Mouse (Mus musculus) testis, postnatal 10 days (tissue): Measurements from ENCODE around the gene Tssk3.
"Not testable (repeated sequence)": the region's sequence is repeated elsewhere in the genome, so short reads cannot be mapped to it uniquely, and the experiment has no call there.

Experiments used
- DNase-seq: peaks from one replicate; pipeline ENCODE4 v3.0.0; 2021; ENCODE audit warnings: low spot score

Tssk3 gene

GRCm38 (mm10) chr4:129500607-129501566 is 10.1 kb upstream of the Tssk3 start:
- DNase-seq = peak; percentile 94

DNA sequence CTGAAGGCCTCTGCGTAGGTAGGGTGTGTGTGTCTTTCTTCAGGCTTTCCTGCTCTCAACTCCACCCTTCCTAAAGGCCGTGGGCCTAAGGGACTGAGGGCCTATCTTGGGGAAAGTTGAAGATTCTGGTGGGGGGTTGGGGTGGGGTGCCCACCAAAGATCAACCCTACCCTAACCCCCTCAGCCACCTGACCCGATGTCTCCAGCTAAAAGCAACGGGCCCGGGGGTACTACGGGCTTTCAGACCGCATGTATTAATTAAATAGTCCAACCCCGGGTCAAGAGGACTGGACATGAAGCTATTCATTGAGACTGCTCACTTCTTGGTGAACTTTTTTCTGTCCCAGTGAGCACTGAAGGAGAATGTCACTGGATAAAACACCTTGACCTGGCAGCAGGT is 9.2 kb upstream of the Tssk3 start:
- DNase-seq = no peak

DNA sequence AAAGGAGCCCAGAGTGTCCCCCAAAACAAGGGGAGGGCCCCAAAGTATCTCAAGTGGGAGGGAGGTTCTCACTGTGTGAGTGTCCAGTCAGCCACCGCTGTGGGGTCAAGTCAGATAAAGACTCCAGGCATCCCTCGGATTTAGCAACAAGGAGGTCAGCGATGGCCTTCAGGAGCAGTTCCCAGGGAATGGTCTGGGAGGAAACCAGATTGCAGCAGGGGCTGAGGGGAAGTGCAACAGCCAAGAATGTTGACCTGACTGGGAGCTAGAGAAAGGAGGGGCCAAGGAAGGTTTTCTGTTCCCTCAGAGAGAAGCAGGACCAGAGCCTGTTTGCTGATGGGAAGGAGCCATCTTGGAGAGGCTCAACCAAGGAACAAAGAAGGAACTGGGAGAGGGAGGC is 8.1 kb upstream of the Tssk3 start:
- peak; percentile 55 for DNase-seq

DNA sequence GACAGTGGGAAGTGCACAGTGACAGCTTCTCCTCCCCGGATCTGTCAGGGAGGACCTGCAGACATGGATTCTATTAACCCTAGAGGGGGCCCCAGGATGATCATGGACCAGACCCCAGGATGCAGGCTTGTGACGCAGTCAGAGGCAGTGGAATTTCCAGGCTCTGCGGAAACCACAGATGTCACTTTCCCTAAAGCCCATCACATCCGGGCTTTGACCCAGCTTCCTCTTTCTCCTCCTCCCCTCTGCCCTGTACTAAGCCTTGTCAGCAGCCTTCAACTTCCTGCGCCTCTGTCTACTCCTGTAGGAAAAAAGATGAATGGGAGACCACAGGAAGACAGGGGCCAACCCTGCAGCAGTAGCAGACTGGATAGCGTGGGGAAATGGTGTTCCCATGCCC is 5.8 kb upstream of the Tssk3 start:
- DNase-seq = no peak

DNA sequence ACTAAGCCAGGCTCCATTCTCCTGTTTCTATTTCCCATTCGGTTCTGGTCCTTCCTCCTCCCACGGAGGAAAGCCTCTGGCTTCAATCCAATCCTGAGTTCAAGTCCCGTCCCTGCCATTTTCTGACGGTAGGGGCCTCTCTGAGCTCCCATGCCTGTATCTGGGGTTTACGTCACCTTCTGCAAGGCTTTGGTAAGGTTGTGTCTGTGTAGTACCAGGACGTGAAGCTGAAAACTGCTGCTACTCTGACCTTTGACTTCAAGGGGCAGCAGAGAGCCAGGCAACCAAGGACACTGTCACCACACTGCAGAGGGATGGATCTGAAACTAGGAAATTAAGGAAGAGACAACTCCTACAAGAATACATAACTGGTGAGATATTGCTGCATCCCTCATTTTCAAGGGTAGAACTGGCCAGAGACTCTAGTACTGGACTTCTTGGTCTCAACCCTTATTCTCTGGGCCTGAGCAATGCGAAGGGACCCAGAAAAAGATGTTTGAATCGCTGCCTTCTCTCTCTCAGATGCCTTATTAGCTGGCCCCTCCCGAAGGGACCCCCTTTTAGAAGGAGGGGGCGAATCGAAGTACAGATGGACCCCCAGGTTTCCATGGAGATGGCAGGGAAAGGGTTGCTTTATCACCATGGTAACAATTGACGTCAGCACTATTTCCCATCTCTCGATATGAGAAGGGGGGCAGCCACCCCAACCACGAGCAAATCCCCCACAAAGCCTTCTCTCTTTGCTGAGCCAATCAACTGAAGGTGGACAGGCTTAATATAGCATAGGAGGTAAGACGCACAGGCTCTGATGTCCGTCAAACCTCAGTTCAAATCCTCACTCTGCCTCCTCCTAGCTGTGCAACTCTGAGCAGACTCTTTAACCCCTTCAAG is 5.1 kb upstream of the Tssk3 start:
- no peak for DNase-seq

DNA sequence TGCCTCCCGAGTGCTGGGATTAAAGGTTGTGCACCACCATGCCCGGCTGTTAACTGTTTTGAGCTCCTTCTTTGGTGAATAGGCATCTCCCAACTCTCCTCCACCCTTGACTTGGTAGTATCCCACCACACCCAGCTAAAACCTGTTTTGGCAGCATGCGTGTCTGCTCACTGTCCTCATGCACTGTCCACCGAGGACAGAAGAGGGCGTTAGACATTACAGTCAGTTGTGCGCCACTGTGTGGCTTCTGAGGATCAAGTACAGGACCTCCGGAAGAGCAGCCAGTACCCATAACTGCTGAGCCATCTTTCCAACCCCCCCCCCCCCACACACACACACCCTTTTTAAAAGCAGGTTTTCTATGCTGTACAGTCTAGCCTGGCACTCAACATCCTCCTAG is 3.9 kb upstream of the Tssk3 start:
- DNase-seq = no peak

DNA sequence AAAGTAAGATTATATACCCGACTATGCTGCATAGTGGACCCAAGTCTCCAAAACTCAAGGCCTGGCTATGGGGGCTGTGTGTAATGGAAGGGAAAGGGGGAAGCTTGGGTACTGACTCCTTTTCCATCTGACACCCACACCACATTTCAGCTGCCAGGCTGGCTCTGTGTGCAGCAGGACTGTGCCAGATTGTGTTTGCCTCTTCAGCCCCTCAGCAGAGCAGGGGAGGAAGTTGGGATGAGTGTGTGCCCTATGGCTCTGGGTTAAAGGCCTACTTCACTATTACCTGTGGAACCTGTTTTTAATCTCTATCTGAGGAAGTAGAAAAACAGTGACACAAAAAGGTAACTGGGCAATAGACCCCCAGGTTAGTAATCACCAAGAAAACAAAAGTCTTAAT is 9.7 kb downstream of the Tssk3 start:
- DNase-seq = no peak

- no peak for DNase-seq
These were observed 11.0 kb downstream of the Tssk3 start for GRCm38 (mm10) chr4:129479863-129480262.

DNA sequence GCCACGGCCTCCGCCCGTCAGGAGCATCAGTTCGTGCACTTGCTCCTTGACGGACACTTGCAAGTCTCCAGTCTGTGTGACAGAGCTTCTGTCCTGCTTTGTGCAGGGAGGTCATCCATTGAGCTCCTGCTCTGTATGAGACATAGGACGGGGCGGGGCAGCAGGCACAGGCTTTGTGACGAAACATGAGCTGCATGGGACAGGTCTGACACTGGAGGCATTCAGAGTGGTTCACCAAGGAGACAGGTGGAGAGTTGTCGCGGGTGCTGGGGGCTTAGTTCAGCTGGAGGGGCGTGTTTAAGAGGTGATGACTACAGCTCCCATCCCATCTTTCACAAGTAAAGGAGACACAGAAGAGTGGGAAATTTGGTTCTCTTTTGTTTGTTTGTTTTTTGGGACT is 14.8 kb downstream of the Tssk3 start:
- no peak for DNase-seq

DNA sequence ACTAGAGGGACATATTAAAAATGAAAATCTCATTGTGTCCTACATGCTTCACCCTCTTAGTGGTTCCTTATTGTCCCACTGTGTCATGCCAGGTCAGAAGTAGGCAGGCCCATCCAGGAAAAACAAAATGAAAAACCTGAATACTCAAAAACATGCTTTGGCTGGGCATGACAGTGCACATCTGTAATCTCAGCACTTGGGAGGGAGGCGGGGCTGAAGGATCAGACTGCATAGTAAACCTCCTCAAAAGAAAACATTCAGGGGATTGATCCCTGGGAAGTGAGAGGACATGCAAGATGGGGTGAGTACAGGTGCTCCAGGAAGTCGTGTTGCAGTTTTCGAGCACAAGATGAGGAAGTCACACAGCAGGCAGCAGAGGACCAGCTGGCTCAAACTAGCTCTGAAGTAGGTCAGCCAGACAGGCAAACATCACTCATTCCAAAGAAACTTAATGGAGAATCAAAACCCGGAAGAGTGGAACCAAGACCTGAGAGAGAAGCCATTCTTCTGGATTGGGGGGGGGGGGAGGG is 26.5 kb downstream of the Tssk3 start:
- DNase-seq = no peak

- DNase-seq = no peak
These were observed 27.4 kb downstream of the Tssk3 start for GRCm38 (mm10) chr4:129463097-129464059.

DNA sequence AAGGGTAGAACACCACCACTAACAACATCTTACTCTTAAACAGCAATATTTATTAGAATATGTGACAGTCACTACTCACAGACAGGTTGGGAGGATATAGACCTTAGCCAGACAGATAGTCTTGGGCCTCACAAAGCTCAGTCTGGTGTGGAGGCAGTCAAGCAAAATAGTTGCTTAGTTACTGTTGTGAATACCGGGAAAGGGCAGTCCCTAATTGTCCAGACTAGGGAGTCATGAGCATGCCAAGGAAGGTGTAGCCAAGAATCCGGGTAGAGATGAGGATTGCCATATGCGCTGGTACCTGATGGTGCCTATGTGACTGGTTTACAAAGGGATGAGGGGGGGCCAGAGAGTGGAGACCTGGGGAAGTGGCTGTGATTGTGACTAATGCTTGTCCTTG is 28.7 kb downstream of the Tssk3 start:
- DNase-seq = no peak

DNA sequence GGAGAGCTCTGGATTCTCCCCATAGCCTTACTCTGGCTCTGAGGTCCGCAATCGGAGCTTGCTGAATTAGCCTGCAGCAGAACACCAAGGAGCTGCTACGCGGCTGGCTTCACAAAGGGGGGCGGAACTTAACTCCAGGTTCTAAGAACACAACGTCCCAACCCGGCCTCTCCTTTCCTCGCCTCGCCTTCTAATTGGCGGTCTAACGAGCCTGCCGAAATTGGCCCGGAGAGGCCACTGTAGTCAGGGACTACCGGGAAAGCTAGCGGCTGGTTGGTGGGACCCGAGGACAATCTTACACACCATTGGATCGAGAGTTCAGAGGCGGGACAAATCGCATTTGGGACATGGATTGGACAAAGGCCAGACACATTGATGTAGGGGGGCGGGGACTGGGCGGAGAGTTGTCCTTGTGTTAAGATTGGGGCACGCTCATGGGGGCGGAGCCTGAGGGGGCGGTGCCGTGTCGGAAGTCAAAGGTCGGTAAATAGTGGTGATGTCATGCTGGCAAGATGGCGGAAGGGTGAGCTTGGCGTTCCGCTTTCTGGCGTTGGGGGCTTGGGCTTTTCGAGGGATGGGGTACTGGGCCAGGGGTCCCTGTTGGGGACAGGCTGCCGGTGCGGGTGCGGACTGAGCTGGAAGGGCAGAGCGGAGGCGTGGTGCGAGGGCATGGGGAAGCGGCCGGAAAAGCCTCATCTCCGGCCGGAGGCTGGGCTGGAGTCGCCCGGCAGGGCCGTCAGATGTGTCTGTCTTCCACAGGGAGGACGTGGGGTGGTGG is 29.4 kb downstream of the Tssk3 start, which contains the start of gene Bsdc1:
Gene Bsdc1, plus strand, starts transcription at position 399 of the 778 bp plus-strand sequence.
- DNase-seq = peak; percentile 100

- DNase-seq = no peak
These were observed 30.0 kb downstream of the Tssk3 start for GRCm38 (mm10) chr4:129460827-129461182.

DNA sequence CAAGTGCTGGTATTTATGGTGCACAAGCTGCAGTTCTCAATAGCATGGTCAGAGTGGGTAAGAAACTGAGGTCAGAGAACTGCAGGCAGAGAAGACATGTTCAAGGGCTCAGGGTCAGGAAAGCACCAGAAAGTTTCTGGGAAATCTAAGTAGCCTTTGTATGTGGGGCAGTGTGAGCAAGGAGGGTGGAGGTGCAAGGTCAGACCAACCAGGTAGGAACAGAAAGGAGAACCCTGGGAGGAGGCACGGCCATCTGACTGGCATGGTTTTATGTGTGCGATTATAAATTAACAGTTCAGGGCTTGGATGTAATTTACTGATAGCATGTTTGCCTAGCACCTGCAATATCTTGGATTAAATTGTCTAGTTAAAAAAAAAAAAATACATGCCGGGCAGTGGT is 31.1 kb downstream of the Tssk3 start:
- no peak for DNase-seq

DNA sequence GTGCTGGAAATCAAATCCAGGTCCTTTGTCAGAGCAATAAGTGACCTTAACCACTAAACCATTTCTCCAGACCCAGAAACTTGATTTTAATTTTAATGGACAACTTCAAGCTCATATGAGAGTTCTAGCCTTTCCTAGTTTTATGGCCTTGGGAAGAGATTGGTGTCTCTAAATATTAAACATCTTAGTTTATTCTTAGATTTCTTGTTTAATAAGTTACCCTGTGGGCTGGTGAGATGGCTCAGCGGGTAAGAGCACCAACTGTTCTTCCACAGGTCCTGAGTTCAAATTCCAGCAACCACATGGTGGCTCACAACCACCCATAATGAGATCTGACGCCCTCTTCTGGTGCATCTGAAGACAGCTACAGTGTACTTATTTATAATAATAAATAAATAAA is 33.5 kb downstream of the Tssk3 start:
- DNase-seq = not testable (repeated sequence)

GRCm38 (mm10) chr4:129456126-129456525 is 34.7 kb downstream of the Tssk3 start:
- DNase-seq = no peak

- DNase-seq = no peak
These were observed 35.6 kb downstream of the Tssk3 start for GRCm38 (mm10) chr4:129455265-129455664.

GRCm38 (mm10) chr4:129451471-129452169 is 39.2 kb downstream of the Tssk3 start:
- DNase-seq = no peak

DNA sequence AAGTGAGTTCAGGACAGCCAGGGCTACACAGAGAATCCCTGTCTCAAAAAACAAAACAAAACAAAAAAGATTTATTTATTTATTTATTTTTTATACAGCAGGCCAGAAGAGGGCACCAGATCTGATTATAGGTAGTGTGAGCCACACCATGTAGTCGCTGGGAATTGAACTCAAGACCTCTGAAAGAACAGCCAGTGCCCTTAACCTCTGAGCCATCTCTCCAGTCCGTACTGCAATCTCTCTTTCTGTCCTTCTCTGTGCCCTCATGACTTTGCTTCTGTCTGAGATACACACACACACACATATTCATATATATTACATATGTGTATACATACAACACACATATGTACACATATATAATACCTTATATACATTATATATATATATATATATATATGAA is 40.0 kb downstream of the Tssk3 start:
- DNase-seq = no peak
